Mouse (Mus musculus) myocyte (in vitro differentiated cells): ENCODE measurements at regions not wholly inside any gene's neighbourhood (a gene's known extent, or its start where the extent isn't known, plus 50 kb on each side); places are given as distances from the start of the nearest gene placed in this dataset.
"Not testable (repeated sequence)": the region's sequence is repeated elsewhere in the genome, so short reads cannot be mapped to it uniquely, and the experiment has no call there.

Source experiments
- CEBPB ChIP-seq: IDR thresholded peaks from 2 replicates; pipeline ENCODE4 v1.6.1; 2011; ENCODE audit warnings: mild to moderate bottlenecking, moderate library complexity; ENCODE audit not compliant: poor library complexity, insufficient read depth, severe bottlenecking
- E2F4 ChIP-seq: IDR thresholded peaks from one replicate; pipeline ENCODE4 v1.6.1; 2011; ENCODE audit warnings: mild to moderate bottlenecking, control low read depth, moderate library complexity; ENCODE audit not compliant: insufficient read depth
- MAX ChIP-seq: IDR thresholded peaks from one replicate; pipeline ENCODE4 v1.6.1; 2011; ENCODE audit warnings: low read depth, mild to moderate bottlenecking, control low read depth
- MYOD1 ChIP-seq, 3 experiments: IDR thresholded peaks; one replicate each; pipeline ENCODE4 v1.6.1; 2011; ENCODE audit warnings: control low read depth in 2 of 3, low read depth in 2 of 3, mild to moderate bottlenecking in 2 of 3, moderate library complexity in 1 of 3; ENCODE audit not compliant: insufficient read length in 2 of 3, control insufficient read depth in 1 of 3
- MYOG ChIP-seq, 3 experiments: IDR thresholded peaks; one replicate each; pipeline ENCODE4 v1.6.1; 2011; ENCODE audit warnings: control low read depth in 2 of 3, low read depth in 2 of 3, mild to moderate bottlenecking in 2 of 3; ENCODE audit not compliant: insufficient read length in 2 of 3, control insufficient read depth in 1 of 3, insufficient read depth in 1 of 3
- POLR2A ChIP-seq: IDR thresholded peaks from one replicate; pipeline ENCODE4 v1.6.1; 2011; ENCODE audit warnings: low read depth, mild to moderate bottlenecking, control low read depth, moderate library complexity; ENCODE audit not compliant: insufficient read length
- POLR2AphosphoS2 ChIP-seq: IDR thresholded peaks from one replicate; pipeline ENCODE4 v1.6.1; 2011; ENCODE audit warnings: low read depth, control low read depth; ENCODE audit not compliant: insufficient read length
- REST ChIP-seq: IDR thresholded peaks from one replicate; pipeline ENCODE4 v1.6.1; 2011; ENCODE audit warnings: mild to moderate bottlenecking, control low read depth, moderate library complexity; ENCODE audit not compliant: insufficient read depth, insufficient read length
- SRF ChIP-seq: IDR thresholded peaks from one replicate; pipeline ENCODE4 v1.6.1; 2011; ENCODE audit warnings: low read depth; ENCODE audit not compliant: control insufficient read depth, insufficient read length
- TCF12 ChIP-seq: IDR thresholded peaks from one replicate; pipeline ENCODE4 v1.6.1; 2011; ENCODE audit warnings: mild to moderate bottlenecking, control low read depth; ENCODE audit not compliant: poor library complexity, insufficient read depth, severe bottlenecking
- TCF3 ChIP-seq: IDR thresholded peaks from one replicate; pipeline ENCODE4 v1.6.1; 2011; ENCODE audit warnings: low read depth, control low read depth; ENCODE audit not compliant: insufficient read length
- USF1 ChIP-seq: IDR thresholded peaks from one replicate; pipeline ENCODE4 v1.6.1; 2011; ENCODE audit warnings: low read depth, mild to moderate bottlenecking, control low read depth, moderate library complexity

DNA sequence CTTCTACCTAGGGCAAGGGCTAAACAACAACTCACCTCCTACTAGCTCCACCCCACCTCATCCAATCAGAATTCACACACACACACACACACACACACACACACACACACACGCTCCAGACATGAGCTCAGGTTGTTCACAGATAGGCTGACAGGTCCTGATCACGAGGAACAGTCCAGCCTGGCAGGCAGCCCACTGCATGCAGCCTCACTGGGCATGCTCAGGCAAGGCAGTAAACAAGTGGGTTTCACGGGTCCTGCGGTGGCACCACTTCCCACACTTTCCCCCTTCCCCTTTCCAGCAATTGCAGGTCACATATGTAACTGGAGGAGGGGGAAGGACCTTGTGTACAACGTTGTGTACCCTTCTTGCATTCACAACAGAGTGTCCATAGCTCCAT is 63.5 kb upstream of the Anapc15-ps start:
- TF ChIP-seq POLR2A; SRF; USF1; POLR2AphosphoS2; MAX; CEBPB; TCF12; E2F4; MYOG (IDR thresholded peaks at IDR 0.05; ENCODE audit: control insufficient read depth in 1 of 3, insufficient read depth in 1 of 3, insufficient read length in 2 of 3, low read depth in 2 of 3); MYOD1 (IDR thresholded peaks at IDR 0.05; ENCODE audit: control insufficient read depth in 1 of 3, insufficient read length in 2 of 3, low read depth in 2 of 3); REST; TCF3: not testable (repeated sequence)
